Mouse (Mus musculus) left cerebral cortex, postnatal 4 days (tissue): ENCODE data around the gene Phip. TPM values are rescaled to one million over a fixed set of nuclear protein-coding genes. Genes with fewer than 3 reads are reported as not detected.

Source experiments
- DNase-seq: peaks from one replicate; pipeline ENCODE4 v3.0.0-alpha.2; 2022
- intact Hi-C: fragments of 180-260 bp; cut with DNase I; formaldehyde crosslinking; loops from one replicate; pipeline ENCODE4 v1.15.1; 2025
- total RNA-seq, 2 experiments: library from RNA; stranded (reverse); gene quantifications; 2 replicates each; pipeline ENCODE4 v1.2.3; 2021

Gene Phip
- total RNA-seq = 10 to 100 TPM; 72.2 to 86.3 TPM

DNA sequence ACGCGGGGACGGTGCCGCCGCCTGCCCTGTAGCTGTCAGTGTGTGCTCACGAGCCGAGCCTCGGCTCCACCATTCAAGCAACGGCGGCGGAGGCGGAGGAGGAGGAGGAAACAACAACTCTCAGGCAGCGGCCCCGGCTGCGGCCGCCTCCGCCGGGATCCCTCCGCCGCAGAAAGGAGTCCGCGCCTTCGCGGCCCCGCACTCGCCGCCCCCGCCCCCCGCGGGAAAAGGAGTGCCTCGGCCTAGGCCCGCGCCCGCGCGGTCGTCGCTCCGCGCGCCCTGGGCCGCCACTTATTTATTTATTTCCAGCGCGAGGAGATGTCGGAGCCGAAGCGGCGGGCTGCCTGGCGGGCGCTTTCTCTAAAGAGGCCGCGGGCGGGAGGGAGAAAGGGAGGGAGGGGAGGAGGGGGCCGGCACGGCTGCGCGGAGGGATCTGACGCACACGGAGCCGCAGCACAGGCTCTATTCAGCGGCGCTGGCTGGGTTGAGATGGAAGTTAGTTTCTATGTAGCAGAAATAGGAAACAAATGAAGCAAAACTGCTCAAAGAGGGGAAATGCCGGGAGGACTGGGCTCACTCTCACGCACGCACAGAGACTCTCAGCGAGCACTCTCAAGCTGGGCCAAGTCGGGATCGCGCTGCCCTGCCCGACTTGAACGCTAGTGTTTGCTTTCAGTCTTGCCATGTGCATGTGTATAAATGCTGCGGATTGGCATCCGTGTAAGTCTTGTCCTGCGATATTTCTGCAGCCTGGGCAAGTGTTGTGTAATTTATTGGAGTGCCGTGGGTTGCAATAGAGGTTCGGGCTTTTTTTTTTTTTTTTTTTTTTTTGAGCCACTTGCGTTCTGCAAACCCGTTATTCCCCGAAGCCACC is at the start of gene Phip:
Phip (minus strand) TSS at position 175 of the 874 bp plus-strand sequence.
- DNase-seq = peak; percentile 95
- intact Hi-C loops = loop anchor here (10.0 kb wide), 2 partner anchors 169 to 399 kb away; partner anchors contain the start of gene Hmgn3

GRCm38 (mm10) chr9:83023724-83024123 is 48.4 kb upstream of the Phip start:
- no peak for DNase-seq
- intact Hi-C loops = no loop called here

DNA sequence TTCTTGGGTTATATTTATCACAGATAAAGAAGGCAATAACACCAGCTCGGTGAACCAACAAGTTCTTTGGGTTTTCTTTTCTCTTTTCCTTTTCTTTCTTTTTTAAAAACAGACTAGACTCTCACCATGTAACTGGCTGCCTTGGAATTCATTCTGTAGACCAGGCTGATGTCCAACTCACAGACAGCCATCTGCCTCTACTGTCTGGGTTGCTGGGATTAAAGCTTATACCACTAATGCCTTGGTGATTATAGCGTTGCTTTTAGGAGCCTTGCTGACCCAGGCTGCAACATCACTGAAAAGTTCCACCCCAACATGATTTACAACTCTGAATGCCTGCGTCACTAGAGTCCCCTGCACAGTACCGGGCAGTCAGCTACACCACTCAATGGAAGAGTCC is 39.2 kb upstream of the Phip start:
- intact Hi-C loops = no loop called here
- DNase-seq = no peak

DNA sequence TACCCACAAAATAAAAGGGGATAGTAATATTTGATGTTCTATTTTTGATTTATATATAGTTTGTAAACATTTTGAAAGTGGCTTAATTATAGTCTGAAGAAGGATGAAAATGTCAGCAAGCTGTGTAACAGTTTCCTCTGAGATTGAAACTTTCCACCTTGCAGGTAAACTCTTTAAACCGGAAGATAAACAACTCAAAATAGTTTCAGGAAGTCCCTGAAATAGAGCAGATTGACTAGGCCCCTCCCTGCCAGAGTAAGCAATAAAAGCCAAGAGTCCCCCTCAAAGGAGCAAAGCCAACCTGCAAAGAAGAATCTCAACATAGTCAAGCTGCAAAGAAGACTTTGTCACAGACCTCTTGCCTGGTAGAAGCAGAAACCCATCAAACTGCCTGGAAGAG is 33.0 kb upstream of the Phip start:
- intact Hi-C loops = no loop called here

DNA sequence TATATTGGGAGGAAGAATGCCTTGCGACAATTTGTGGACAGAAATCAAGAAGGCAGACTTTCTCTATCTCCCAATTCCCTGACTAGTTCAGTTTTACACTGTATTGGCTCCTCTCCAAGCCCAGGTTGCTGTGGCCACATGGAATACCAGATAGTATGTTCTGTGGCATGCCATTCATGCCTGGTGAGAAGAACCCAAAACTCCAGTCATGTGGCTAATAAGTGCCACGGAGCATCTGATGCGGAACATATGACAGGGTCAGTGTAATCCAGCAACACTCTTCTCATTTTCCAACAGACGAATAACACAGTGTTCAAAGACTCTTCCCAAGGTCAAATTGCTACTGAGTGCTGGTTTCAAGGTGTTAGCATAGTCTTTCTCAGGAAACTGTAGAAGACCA is 26.0 kb upstream of the Phip start:
- no peak for DNase-seq
- intact Hi-C loops = no loop called here

More for the DNA sequence above, 33.0 kb upstream of the Phip start:
- no peak for DNase-seq

GRCm38 (mm10) chr9:82997765-82998500 is 22.6 kb upstream of the Phip start:
- DNase-seq = no peak
- intact Hi-C loops = no loop called here

- peak; percentile 28 for DNase-seq
- intact Hi-C loops = loop anchor here (10.0 kb wide), 2 partner anchors 168 to 398 kb away; partner anchors contain the start of gene Hmgn3
Measured at GRCm38 (mm10) chr9:82976936-82977335, 1.6 kb upstream of the Phip start.

DNA sequence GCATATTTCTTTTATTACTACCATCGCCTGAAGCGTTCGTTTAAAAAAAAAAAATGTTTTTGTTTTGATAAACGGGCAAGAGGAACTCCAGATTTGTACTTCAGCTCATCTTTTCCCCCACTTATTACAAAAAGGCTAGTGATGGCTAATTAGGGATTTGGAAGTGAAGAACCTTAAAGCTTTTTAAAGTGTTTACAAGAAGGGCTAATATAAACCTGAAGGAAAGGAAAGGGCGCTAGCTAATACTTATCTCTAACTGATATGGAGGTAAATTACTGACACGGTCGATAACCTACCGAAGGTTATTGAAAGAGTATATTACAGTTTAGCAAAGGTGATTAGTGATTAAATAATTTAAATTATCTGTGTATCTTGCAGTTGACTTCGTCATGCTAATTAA is 903 bp upstream of the Phip start:
- intact Hi-C loops = loop anchor here (10.0 kb wide), 2 partner anchors 169 to 399 kb away; partner anchors contain the start of gene Hmgn3
- no peak for DNase-seq

DNA sequence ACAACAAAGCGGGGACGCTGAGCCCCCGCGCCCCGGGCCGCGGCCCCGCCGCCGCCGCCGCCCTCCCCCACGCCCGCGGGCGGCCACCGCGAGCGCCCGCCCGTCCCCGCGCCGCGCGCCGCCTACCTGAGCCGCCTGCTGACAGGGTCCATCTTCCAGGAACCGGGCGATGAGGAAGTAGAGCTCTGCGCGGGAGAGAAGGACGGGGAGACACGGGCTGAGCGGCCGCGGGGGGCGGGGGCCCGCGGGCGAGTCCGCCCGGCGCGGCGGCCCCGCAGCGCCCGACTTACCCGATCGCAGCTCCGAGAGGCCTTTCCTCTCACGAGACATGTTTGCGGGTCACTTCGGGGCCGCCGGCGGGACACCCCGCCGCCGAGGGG is 364 bp downstream of the Phip start:
- intact Hi-C loops = loop anchor here (5.0 to 10.0 kb wide), 3 partner anchors 170 to 622 kb away; partner anchors contain the start of gene Hmgn3
- no peak for DNase-seq

- peak; percentile 89 for DNase-seq
- intact Hi-C loops = loop anchor here (5.0 to 10.0 kb wide), 3 partner anchors 170 to 623 kb away; partner anchors contain the start of gene Hmgn3
Measured at GRCm38 (mm10) chr9:82974187-82974861, 992 bp downstream of the Phip start.

DNA sequence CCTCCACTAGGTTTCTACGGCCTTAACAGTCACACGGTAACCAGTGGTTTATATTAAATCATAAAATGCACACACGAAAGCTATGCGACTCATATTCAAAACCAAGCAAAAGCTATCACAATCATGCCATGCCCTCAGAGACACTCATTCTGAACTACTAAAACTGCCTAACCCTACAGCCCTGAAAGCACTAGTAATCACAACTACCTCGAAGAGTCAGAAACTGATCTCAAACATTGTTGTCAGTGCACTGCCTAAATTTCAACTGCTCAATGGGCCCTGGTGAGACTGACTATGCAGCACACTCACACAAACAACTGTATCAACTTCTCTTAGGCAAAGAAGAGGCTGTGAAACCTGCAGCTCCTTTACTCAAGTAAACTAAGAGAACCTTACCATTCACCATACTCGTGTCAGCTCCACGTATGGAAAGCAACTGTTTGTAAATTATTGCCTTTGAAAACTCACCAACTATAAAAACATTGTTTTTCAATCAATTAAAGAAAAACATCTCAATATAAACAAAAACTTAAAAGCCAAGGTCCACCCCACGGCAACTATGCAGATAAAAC is 1.9 kb downstream of the Phip start:
- DNase-seq = no peak
- intact Hi-C loops = loop anchor here (5.0 to 10.0 kb wide), 3 partner anchors 171 to 624 kb away; partner anchors contain the start of gene Hmgn3

- DNase-seq = no peak
- intact Hi-C loops = loop anchor here (5.0 to 10.0 kb wide), 3 partner anchors 173 to 626 kb away; partner anchors contain the start of gene Hmgn3
Measured at GRCm38 (mm10) chr9:82971433-82971832, 3.9 kb downstream of the Phip start.

- intact Hi-C loops = no loop called here
- DNase-seq = no peak
Measured at GRCm38 (mm10) chr9:82967076-82967621, 8.2 kb downstream of the Phip start.

DNA sequence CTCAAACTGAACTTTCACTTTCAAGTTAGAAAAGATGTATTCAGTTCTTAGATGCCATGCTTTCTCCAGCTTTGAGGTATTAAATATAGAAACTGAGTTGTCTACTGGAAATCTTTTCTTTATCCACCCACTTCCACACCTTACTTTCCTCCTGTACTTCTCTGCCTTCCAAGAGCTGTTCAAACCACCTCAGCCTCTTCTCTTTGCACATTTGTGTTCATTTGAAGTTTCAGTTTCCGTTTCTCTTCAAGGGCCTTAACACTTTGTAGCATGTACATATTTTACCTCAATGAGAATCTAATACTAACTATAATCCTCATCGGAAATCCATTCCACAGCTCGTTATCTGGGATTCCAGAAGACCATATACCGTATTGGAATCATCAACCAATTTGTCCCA is 11.3 kb downstream of the Phip start:
- no peak for DNase-seq

DNA sequence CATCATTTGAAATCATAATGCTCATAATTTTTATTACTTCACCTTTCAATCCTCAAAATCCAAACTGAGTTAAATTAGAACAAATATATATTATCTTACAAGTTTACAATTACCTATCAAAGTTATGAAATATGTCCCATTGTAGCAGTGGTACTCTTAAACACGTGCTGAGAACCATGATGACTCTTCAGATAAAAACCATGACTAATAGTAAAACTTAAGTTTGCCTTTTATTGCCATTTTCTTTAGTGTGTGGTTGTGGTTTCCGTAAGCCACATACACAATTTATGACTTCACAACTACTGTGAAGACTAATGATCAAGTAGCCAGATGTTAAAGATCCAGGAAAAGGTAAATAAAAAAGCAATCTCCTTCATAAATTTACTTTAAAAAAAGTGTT is 14.0 kb downstream of the Phip start:
- DNase-seq = no peak
- intact Hi-C loops = no loop called here

More for the DNA sequence above, 11.3 kb downstream of the Phip start:
- intact Hi-C loops = no loop called here

DNA sequence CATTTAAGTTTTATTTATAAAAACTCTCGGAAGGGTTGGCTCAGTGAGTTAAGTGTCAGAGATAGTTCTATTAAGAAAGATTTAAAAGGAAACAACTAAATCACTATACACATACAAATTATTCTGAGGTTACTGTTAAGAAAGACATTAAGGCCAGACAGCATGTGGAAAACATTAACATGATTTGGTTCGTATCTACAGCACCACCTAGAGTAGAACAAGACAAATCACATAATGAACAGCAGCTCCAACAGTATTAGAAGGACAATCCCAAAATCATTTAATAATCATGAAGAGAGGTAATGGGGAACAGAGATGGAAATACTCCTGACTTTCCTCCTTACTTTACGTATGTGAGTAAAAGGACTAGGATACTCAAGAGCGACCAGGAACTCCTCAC is 20.0 kb downstream of the Phip start:
- intact Hi-C loops = no loop called here
- no peak for DNase-seq

GRCm38 (mm10) chr9:82952330-82952729 is 23.0 kb downstream of the Phip start:
- intact Hi-C loops = no loop called here
- DNase-seq = no peak

DNA sequence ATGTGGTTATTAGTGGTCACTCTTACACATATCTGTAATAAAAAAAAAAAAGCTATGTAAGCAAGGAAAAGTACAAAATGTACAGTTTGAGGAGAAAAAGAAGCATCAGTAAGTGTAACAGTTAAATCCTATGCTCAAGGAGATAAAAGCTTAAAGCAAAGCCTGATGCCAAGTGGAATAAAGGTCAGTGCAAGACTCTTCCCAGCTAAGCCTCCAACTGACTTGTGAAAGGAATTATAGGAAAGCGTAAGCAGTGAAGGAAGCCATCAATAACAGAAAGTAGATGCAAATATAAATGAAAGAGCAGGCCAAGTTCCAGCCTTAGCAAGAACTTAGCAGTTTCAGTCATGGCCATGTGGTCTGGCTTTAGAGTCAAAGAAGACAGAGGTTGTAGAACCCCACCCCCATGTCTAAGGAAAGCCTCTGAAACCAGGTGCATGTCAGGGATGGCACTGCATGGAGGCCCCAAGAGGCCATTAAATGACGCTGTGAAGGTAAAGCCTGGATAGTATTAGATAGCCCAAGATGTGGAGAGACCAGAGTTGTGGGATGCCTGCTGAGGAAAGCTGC is 23.8 kb downstream of the Phip start:
- DNase-seq = no peak
- intact Hi-C loops = no loop called here

DNA sequence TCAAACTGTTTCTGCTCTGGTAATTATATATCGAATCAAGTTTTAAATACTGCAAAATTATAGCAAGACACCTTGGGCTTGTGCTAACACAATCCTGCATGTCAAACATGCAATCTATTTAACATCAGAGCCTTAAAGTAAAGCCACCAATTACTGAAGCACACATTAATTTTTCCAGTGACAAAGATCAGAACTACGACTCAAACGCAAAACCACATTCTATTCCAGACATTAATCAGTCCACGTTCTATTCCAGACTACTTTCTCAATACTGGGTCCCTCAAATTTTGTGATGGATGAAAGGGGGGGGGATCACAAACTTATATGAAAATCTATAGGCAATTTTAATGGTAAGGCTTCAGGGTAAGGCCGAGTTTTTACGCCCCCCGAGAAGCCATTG is 68.1 kb downstream of the Phip start:
- intact Hi-C loops = no loop called here
- DNase-seq = no peak

DNA sequence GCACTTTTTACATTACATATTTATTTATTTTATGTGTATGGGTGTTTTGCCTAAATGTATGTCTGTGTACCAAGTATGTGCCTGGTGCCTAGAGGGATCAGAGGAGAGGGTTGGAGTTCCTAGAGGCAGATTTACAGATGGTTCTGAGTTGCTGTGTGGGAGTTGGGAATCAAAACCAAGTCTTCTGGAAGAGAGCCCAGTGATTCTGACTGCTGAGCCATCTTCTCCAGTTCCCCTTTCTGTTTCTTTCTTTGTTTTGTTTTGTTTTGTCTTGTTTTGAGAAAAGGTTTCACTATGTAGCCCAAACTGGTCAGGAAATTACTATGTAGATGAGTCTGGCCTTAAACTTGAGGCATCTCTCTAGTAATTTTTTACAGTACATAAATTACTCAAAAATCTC is 86.7 kb downstream of the Phip start:
- intact Hi-C loops = no loop called here
- DNase-seq = no peak
